Mouse (Mus musculus) lung, postnatal 36 days (tissue): ENCODE measurements around the gene Mxra7.
"Not testable (repeated sequence)": the region's sequence is repeated elsewhere in the genome, so short reads cannot be mapped to it uniquely, and the experiment has no call there.

ENCODE experiments used
- DNase-seq: peaks from one replicate; pipeline ENCODE4 v3.0.0; 2022; ENCODE audit warnings: mixed read lengths

The Mxra7 gene

DNA sequence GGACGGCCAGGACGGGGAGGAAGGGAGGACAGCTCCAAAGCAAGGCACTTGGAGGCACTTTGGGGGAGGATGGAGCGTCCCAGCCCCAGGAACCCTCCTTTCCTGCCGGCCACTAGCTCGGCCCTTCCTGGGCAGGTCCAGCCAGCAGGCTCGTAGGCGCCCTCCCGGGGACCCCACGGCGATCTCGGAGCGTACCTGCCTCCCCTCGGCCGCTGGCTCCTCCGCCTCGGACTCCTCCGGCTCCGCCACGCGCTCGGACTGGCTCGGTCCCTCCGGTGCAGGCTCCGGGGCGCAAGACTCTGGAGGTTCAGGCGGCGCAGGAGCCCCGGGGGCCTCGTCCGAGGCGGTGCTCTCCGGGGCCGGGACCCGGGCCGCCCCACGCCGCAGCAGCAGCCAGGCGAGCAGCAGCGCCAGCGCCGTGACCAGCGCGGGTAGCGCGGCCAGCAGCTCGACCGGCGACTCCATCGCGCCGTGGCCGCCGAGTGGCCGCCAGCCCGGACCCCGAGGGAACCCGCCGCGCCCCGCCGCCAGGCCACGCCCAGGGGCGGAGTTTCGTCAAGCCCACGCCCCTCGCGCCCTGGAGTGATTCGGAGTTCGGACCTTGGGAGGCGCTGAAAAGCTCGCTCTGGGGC lies at the start of gene Mxra7:
TSS of gene Mxra7 (minus strand) at position 513 of the 632 bp plus-strand sequence.
- DNase-seq = peak; percentile 86

DNA sequence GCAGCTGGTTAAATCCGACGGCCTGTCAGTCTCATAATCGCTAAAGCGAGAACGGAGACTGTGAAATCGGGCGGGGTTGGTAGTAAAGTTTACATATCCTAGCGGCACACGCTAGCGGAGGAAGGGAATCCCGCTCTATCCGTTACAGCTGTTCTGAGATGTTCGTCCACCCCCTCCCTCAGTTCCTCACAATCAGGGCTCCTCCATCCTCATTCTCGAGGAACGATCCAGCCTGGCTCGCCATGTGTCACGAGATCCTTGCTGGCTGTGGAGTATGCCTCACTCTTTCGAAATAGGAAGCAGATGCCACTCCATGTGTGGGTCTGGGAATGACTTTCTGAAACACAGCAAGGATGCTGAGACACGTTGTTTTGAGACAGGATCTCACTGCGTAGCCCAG lies 46.1 kb upstream of the Mxra7 start:
- DNase-seq = no peak

DNA sequence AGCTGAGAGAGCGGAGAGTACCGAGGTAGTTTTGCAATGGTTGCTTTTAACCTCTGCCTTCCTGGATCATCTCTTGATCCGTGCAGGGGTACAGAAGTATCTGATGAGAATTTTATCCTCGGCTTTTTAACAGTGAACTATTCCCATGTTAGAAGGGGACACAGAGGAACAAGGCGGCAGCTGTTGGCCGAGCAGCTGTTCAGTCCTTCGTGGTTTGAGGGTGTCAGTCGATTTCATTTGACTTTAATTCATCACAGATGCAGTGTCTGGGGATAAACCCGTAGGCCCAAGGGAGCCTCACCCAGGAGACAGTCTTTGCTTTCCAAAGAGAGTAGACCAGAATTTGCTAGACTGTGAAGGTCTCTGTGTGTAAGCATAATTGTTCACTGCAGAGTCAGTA lies 43.7 kb upstream of the Mxra7 start:
- DNase-seq = no peak

DNA sequence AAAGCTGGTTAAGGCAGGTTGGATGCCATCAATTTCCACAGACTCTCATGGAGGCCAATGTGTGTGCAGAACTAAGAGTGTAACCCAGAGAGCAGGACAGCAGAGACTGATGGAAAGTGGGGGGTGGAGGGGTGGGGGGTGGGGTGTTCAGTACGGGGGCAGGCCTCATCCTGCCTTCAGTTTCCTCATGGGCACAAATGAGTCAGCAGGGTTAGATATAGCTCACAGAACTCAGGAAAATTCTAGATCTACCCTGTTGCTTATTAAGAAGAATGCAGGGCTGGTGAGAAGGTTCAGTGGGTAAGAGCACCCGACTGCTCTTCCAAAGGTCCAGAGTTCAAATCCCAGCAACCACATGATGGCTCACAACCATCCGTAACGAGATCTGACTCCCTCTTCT lies 41.8 kb upstream of the Mxra7 start:
- no peak for DNase-seq

DNA sequence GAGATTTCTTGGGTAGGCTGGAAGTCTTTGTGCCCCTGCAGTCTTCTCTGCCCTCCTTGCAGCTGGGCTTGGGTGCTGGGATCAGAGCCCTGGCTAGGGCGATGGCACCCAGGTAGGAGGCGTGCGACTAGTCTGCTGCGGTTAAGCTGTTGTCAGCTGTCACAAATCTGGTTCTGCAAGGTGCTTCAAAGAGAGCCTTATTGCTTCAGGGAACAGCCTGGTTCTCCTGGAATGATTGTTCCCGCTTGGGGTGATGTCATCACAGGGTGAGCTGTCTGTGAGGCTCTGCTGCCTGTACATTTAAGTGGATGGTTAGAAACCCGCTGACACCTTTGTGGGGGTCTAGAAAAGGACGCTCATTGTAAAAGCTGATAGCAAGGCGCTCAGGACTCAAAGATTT lies 41.4 kb upstream of the Mxra7 start:
- peak; percentile 69 for DNase-seq

DNA sequence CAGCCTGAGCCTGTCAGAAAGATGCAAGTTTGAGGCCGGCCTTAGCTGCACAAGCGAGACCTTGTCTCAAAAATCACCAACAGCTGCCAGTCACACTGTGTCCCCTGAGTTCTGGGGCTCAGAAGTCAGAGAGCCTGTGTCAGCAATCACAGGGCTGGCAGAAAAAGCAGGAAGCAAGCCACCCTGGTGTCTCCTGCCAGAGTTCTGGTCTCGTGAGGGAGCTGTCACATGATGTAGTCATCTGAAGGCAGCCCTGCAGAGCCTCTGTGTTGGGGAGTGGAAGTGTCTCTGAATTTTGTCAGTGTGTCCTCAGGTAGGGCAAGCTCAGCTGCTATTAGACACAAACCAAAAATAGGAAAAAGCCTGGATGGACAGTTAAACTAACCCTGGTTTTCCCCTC lies 40.3 kb upstream of the Mxra7 start:
- peak; percentile 28 for DNase-seq

DNA sequence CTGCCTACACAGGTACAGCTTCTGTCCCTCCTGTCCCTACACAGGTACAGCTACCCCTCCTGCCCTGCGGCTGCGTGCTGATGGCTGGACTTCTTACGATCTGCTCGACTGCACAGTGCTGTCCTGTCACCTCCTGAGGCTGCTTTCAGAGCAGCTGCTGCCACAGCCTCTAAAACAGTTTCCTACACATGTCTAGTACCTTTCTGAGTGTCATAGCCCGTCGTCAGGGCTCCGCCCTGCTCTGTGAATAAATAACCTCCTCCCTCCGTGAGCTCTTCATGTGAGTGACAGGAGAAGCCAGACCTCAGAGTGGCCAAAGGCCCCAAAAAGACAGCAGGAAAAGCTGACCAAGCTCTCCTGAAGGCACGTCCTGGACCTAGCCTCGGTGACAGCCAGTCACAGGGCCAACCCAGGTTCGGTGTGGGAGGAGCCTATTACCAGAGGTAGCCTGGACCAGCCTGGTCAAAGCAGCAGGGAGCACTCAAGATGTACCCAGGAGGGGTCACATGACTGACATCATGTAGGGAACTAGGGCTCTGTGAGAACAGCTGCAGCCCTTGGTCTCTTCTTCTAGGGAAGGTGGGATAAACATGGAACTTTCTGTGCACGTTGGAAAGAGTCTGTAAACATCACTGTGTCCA lies 38.2 kb upstream of the Mxra7 start:
- no peak for DNase-seq

DNA sequence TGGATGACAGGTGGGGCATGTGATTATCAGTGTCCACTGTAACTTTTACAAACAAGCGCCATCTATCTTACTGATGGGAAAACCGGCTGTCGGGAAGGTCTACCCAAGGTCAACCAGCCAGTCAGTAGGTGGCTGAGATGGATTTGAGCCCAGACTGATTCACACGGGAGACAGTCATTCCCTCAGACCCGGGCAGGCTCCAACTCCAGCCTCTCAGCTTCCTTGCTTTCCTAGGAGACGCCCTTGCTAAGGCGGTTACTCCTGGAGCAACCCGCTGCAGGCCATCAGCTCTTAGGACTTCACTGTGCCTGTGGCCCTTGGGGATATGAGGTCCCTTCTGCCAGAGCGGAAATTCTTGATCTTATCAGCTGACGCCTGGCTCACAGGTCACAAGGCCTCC lies 36.6 kb upstream of the Mxra7 start:
- DNase-seq = peak; percentile 12

DNA sequence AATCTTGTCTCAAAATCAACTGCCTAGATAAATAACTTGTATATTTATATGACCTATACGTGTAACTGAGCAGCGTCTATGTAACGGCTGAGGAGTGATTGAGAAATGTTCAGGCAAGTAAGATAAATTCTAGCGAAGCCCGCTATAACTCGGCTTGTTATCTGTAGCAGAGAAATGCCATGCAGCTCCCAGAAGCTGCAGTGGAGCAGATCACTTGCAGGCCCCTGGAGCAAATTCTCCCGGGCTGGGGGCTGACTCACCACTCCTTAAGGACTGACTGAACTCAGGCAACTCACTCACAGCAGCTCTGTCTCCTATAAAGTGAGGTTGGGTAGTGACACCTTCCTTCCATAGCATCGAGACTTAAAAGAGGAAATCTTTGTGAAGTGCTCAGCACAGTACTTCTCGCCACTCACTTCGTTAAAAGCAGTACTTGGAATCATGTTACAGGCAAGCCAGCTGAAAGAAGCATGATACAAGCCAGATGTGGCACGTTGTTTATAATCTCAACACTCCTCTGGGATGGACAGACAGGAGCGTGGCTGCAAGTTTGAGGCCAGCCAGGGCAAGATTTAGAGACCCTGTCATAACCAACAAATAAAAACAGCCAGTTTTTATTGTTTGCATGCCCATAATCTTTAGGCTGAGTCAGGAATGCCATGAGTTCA lies 29.5 kb upstream of the Mxra7 start:
- DNase-seq = no peak

DNA sequence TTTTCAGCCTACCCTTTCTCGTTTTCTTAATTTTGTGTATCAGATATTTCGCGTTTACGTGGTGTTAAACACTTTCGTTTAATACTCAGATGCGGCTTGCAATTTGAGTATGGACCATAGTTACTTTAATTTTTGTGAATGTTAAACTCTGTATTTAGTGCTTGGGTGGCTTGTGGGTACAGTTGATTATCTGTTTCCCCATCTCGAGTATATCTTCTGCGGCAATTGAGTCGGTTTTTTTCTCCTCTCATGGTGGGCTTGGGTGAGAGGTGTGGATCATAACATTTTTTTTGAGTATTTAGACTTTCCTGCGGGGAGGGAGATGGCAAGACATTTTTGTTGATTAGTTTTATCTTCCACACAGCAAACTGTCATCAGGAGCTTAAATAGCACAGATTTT lies 26.4 kb upstream of the Mxra7 start:
- no peak for DNase-seq

DNA sequence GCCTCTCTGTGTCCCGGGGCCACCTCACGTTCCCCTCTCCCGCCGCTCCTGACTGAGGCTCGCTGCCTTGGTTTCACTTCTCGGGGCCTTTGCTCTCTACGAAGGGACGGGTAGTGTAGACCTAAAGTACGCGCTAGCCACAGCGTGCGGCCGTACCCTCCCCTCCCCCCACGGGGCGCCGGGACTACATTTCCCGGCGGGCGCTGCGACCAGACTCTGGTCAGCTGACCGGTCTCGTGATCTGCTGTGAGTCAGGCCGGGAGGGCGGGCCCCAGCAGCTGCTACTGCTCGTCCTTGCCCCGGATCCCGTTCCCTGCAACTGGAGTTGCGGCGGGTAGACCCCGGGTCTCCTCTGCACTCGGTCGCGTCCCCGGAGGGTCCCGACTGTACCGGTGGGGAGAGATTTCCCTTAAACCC lies 25.7 kb upstream of the Mxra7 start:
- DNase-seq = peak; percentile 99

DNA sequence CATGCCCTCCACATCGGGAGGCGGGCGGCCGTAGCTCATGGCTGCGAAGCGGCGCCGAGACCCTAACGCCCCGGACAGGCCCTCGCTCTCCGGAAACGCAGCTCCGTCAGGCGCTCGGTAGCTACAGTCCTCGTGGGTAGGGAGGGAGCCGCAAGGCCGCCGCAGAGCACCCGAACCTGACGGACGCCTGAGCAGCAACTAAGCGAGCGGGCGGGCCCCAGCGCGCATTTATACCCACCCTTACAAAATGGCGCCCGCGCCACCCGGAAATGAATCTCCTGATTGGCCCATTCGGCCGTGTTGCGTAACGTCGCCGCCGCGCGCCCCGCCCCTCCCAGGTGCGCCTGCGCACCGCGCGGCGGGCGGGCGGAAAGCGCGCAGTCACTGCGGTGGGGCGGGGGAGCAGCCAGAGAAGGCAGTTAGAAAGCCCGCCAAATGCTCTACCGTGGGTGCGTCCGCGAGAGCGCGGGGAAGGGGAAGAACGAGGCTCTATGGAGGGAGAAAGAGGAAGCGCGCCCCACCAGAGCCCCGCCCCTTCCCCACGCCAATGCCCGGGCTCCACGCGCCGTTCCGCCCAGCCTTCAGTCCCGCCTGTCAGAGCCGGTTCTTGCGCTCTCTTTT lies 25.2 kb upstream of the Mxra7 start, which contains the start of gene Srsf2:
TSS of gene Srsf2 (minus strand) at position 204 of the 621 bp plus-strand sequence.
- peak; percentile 97 for DNase-seq

DNA sequence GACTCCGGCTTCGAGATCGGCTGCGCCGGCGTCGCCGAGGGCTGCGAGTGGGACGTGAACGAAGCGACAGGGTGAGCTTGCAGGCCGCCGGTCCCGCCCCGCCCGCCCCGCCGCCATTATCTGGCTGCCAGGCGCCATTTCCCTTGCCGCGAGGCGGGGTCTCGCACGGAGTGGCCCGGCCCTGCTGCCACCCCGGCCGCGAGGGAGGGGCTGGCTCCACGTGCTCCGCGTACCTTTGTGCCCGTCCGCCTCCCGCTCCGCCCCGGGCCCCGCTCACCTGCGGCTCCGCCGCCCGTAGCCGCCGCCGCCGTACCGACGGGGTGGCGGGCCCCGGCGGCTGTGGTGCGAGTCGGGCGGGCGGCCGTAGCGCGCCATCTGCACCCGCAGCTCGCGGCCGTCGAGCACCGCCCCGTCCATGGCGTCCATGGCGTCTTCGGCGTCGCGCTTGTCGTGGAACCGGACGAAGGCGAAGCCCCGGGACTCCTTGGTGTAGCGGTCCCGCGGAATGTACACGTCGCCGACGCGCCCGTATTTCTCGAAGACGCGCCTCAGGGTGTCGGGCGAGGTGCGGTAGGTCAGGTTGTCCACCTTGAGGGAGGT lies 24.5 kb upstream of the Mxra7 start, which contains the start of gene Mfsd11:
TSS of gene Mfsd11 (plus strand) at position 150 of the 600 bp plus-strand sequence.
- DNase-seq = peak; percentile 90

DNA sequence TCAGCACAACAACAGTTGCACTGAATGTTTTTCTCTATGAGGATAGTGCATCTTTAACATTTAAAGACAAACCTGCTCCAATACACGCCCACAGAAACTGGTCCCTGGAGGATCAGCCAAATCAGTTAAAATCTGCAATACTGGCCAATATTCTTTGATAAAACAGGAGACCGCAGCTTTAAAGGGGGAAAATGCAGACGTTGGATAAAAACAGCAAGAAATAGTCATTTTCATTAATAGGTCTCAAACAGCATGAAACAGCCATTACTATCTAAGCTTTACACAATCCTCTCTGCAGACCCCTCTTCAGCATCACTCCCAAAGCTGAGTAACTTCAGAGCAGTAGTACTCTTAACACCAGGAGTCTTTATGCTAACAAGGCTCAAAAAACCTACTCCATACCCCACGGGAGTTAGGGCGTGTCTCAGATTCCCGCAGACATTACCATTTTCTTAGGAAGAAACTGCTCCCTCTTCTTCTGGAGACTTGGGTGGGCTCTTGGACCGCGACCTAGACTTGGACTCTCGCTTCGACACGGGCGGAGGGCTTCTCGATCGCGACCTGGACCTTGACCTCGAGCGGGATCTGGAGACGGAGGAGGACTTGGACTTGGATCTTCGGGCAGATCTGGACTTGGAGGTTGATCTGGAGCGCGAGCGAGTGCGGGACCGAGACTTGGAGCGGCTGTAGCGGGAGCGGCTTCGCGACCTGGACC lies 23.9 kb upstream of the Mxra7 start:
- DNase-seq = no peak

DNA sequence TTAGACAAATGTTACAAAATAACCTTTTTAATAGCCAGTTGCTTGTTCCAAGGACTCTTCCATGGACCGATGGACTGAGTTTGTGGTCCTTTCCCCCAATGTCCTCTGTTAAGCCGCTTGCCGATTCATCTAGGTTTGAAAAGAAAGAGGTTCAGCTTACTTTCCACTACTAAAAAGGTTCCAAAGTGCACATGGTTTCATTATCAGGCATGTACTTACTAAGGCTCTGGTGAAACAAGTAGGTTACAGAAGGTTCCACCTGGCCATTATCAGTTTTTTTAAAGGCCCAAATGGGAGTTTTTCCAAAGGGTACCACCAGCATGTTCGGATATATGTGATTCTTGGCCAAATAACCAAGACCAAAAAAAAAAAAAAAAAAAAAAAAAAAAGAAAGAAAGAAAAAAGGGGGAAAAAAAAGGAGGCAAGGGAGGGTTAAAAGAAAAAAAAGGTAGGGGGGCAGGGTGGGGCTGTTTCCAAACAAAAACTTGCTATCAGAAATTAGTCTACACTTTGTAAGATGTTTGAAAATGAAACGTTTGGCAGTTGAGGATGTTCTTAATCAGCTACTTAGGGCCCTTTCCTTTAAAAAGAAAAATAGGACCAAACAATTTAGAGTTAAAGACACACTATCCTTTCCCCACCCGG lies 23.1 kb upstream of the Mxra7 start:
- no peak for DNase-seq

DNA sequence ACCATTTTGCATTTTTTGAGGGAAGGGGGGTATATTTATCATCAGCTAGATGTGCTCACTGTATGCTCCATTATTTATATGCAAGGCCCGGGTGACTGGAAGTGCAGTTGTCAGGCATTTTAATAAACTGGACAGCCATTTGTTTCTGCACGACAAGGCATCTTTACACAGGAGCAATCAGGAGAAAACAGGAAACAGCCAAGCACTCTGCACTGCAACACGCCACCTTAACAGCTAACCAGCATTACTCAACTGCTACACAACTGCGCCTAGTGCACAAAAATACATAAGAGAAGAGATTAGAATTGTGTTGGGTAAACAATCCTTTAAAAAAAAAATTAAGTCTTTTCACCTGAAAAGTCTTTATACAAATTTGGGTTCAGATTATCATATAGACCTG lies 22.2 kb upstream of the Mxra7 start:
- no peak for DNase-seq

DNA sequence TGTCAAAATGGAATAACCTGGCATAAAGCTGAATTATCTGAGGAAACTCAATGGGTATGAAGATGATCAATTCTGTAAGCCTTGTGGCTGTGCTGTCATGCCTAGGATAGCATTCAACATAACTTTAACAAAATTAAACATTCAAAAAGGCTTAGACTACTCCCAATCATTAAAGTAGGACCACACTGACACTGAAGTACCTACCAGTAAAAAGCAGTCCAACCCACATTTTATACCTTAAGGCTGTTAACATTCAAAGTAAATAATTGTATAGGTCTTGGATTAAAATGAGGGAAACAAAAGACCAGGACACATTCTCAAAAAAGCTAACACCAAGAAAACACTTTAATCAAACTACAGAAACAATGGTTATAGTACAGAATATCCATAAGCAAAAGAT lies 21.7 kb upstream of the Mxra7 start:
- no peak for DNase-seq

DNA sequence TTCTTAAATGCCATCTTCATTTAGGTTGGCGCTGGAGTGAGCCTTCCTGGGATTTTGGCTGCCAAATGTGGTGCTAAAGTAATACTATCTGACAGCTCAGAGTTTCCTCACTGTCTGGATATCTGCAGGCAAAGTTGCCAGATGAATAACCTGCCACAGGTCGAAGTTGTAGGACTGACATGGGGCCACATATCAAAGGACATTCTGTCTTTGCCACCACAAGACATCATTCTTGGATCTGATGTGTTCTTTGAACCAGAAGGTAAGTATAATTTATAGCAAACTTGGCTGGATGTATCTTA lies 21.0 kb upstream of the Mxra7 start:
- DNase-seq = not testable (repeated sequence)

DNA sequence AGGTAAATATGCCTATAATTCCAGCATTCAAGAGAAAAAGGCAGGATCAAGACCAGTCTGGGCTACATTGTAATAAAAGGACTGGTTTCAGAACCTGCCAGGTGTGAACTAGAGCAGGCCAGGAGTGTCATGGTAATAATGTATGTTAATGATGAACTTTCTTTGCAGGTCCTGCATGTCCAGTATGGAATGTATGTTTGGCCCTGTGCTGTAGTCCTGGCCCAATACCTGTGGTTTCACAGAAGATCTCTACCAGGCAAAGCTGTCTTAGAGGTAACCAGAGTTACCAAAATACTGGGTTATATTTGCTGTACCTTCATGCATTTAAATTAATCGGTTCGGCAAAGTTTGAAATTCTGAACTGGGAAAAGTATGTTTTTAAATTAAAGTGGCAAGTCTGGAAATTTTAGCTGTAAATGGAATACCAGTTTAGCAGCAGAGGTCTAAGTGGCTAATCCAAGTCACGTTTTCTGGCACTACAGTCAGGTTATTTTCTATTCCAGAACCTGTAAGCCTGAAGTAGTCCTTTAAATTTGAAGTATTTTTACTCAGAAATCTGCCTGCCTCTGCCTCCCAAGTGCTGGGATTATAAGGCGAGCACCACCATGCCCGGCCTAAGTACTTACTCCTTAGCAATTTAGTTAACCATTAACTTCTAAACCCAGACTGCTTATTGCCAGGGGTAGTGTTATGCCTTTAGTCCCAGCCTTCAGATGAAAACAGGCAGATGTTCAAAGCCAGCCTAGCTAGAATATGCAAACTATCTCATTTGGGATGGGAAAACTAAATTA lies 20.4 kb upstream of the Mxra7 start:
- no peak for DNase-seq

DNA sequence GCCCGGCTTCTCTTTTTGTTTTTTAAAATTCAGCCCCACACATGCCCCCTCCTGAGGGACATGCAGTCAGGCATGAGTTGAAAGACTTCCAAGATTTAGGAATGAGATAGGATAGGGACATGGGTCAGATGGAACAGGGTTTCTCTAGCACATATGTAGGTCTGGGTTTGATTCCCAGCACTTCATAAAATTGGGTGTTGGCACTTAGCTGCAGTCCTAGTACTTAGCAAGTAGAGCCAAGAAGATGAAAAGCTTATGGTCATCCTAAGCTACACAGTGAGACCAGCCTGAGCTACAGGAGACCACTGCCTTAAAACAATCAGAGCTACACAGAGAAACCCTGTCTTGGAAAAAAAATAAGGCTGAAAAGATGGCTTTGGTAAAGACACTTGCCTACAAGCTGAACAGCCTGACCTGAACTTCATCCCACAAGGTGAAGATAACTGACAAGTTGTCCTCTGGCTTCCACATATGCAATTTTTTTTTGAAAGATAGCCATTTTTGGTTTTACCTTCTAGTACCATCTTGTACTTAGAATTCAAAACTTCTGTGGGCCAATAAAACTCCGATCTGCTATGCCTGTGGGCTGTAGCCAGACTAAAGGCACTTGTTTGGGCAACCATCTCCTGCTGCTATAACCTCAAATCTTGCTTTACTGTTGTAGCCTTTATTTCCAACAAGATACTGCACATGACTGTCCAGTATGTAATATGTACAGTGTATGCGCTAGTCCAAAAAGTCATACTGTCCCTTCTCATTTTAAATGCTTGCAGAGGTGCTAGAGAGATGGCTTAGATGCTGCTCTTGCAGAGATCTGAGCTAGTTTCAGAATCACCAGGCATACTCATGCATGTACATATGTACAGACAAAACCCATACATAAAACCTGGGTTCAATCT lies 19.6 kb upstream of the Mxra7 start:
- no peak for DNase-seq
